Mouse (Mus musculus) colon, adult 2 months (tissue): ENCODE data around the gene Fbxw26. TPM values are rescaled to one million over a fixed set of nuclear protein-coding genes. Genes with fewer than 3 reads are reported as not detected.

Experiments
- polyA plus RNA-seq: library from polyadenylated mRNA; depleted of rRNA; stranded (reverse); fragments of >200 nt; gene quantifications from 2 replicates; pipeline ENCODE4 v1.2.3, GENCODE M21; 2012; rRNA removed

Gene Fbxw26
- not detected in 2 replicates for polyA plus RNA-seq

GRCm38 (mm10) chr9:109745989-109746388 lies at the start of gene Fbxw26:
Gene Fbxw26, minus strand, starts transcription at chr9:109746089.

GRCm38 (mm10) chr9:109790570-109790969 lies 44.7 kb upstream of the Fbxw26 start, which contains the start of gene Fbxw27:
Gene Fbxw27, minus strand, starts transcription at chr9:109790670.

GRCm38 (mm10) chr9:109702600-109702999 lies 43.3 kb downstream of the Fbxw26 start, which contains the start of gene Fbxw18:
Gene Fbxw18, minus strand, starts transcription at chr9:109702700.

Other genes with a start within 250 kb of the Fbxw26 start
- not detected in 2 replicates for gene Fbxw15, start 177.8 kb downstream of the Fbxw26 start, polyA plus RNA-seq
- gene Fbxw24, start 120.0 kb downstream of the Fbxw26 start, polyA plus RNA-seq: 0.09 and 0.12 TPM in 2 replicates
- gene Fbxw25, start 81.4 kb downstream of the Fbxw26 start, polyA plus RNA-seq: not detected in 2 replicates
- not detected in 2 replicates for gene Fbxw18, start 43.4 kb downstream of the Fbxw26 start, polyA plus RNA-seq
- not detected in 2 replicates for gene Fbxw27, start 44.6 kb upstream of the Fbxw26 start, polyA plus RNA-seq
- 0.28 TPM in 1 of 2 replicates, not detected in the other for gene Spink8, start 66.2 kb upstream of the Fbxw26 start, polyA plus RNA-seq
- 18.8 and 19.6 TPM in 2 replicates for gene Nme6, start 86.7 kb upstream of the Fbxw26 start, polyA plus RNA-seq
- 0.28 TPM in 1 of 2 replicates, not detected in the other for gene Camp, start 103.5 kb upstream of the Fbxw26 start, polyA plus RNA-seq
- gene Cdc25a, start 129.5 kb upstream of the Fbxw26 start, polyA plus RNA-seq: 14.0 and 16.8 TPM in 2 replicates
- 190 and 241 TPM in 2 replicates for gene Map4, start 185.4 kb upstream of the Fbxw26 start, polyA plus RNA-seq